In genomic region chr5:23789078-23789612, GRCm38 (mm10) we compare ENCODE assay signal across 11 mouse cellular contexts. TPM values are rescaled to one million over a fixed set of nuclear protein-coding genes. Genes with fewer than 3 reads are reported as not detected.
A peak's percentile ranks its signal among the peaks of the same experiment; 100 is the strongest.
DNase-seq lines count a peak whose midpoint lies in the region; ATAC-seq and TF ChIP-seq lines count a peak whose summit lies in the region.
"Had no signal": no experiment of that assay in that cellular context is flagged by ENCODE, and none has a peak within 500 bp of the region (broad histone marks: within the 10 kb centered on the region; RNA-seq: fewer than 3 reads in every experiment).

No protein-coding gene starts in this region.

- TF ChIP-seq CTCF in left cerebral cortex, adult 2 months (IDR thresholded peaks at IDR 0.05), result peak; percentile 1

- ATAC-seq in stomach, embryonic 16.5 days (ENCODE audit: insufficient read depth, low FRiP score), result peak; percentile 48; the same call in 1 of the 2 replicates
- no peak for ATAC-seq in erythroid progenitor cell, adult 5-6 weeks (replicated peaks; ENCODE audit: low FRiP score, poor library complexity, severe bottlenecking)

- H3K4me1 ChIP-seq in stomach, embryonic 16.5 days (ENCODE audit: control insufficient read depth, insufficient read depth, low read length), result peaks cover 6% of the 10 kb centered on the region

- H3K4me2 ChIP-seq in stomach, embryonic 16.5 days (ENCODE audit: low read depth, low read length), result no peak overlapping the region

- 80% methylated on average over 4 of the region's 4 CpGs for WGBS in stomach, embryonic 16.5 days

- no peak overlapping the region for H3K9ac ChIP-seq in stomach, embryonic 16.5 days (ENCODE audit: low read length)

- DNase-seq in left cerebral cortex, adult 2 months (ENCODE audit: extremely low spot score in 1 of 2, low spot score in 2 of 2), result no peak
- DNase-seq in left cerebral cortex, adult 11 months (ENCODE audit: low spot score), result no peak
- peak; percentile 98 for DNase-seq in MEL-GATA-1-ER (ENCODE audit: extremely low read depth, low read depth)
- peak; percentile 39 for DNase-seq in liver
- DNase-seq in gastrocnemius, postnatal 14 days, result no peak
- DNase-seq: cerebellum, postnatal 25 days; right cerebral cortex, adult 18-20 months had no signal

- H3K27me3 ChIP-seq in stomach, embryonic 16.5 days (ENCODE audit: control insufficient read depth, insufficient read depth, low read length), result no peaks in the 10 kb centered on the region
- H3K27me3 ChIP-seq: hindbrain, embryonic 15.5 days; limb, embryonic 12.5 days had no signal

- H3K9me3 ChIP-seq in stomach, embryonic 16.5 days (replicated peaks; ENCODE audit: control insufficient read depth, low read length), result no peaks in the 10 kb centered on the region
- H3K9me3 ChIP-seq: hindbrain, embryonic 15.5 days had no signal

- H3K4me3 ChIP-seq in left cerebral cortex, adult 2 months, result no peak overlapping the region
- no peak overlapping the region for H3K4me3 ChIP-seq in stomach, embryonic 16.5 days (replicated peaks; ENCODE audit: low read length)

- H3K27ac ChIP-seq in left cerebral cortex, adult 2 months, result no peak overlapping the region
- no peak overlapping the region; the same call in 1 of the 2 replicates for H3K27ac ChIP-seq in stomach, embryonic 16.5 days (ENCODE audit: low read length)
- H3K27ac ChIP-seq: hindbrain, embryonic 15.5 days; limb, embryonic 12.5 days had no signal

- intact Hi-C loops in left cerebral cortex, adult 2 months (cut with DNase I), result no loop called here
- intact Hi-C loops in gastrocnemius, postnatal 14 days (cut with DNase I; ENCODE audit: low total_unique reads), result no loop called here

- no peaks in the 10 kb centered on the region for H3K36me3 ChIP-seq in stomach, embryonic 16.5 days (ENCODE audit: control insufficient read depth, insufficient read depth, low read length)

RNA-seq across cellular contexts. Expression of gene Rint1, which starts 1.6 kb away (rescaled TPM):
- 10 to 100 TPM; 21.8 to 25.5 TPM for total RNA-seq in left cerebral cortex, adult 2 months (2021)
- 39.3 and 41.0 TPM in 2 replicates for polyA plus RNA-seq in stomach, embryonic 16.5 days (2015; fragmentation: Nextera tagmentation; extraction: Ambion mirVana)
- total RNA-seq in erythroid progenitor cell, adult 5-6 weeks (2015; ENCODE audit: low replicate concordance), result 24.7 and 24.9 TPM in 2 replicates
- 41.8 and 43.9 TPM in 2 replicates for total RNA-seq in erythroid progenitor cell, adult 5-6 weeks (2017; ENCODE audit: low replicate concordance)
- total RNA-seq in gastrocnemius, postnatal 14 days (2021), result 1 to 10 TPM; 7.1 to 8.0 TPM

RNA-seq across cellular contexts. Expression of gene Pus7, which starts 5.6 kb away (rescaled TPM):
- total RNA-seq in left cerebral cortex, adult 2 months (2021), result 10 to 100 TPM; 16.2 to 17.8 TPM
- 31.0 and 31.3 TPM in 2 replicates for polyA plus RNA-seq in stomach, embryonic 16.5 days (2015; fragmentation: Nextera tagmentation; extraction: Ambion mirVana)
- 8.0 and 28.1 TPM in 2 replicates for total RNA-seq in erythroid progenitor cell, adult 5-6 weeks (2015; ENCODE audit: low replicate concordance)
- total RNA-seq in erythroid progenitor cell, adult 5-6 weeks (2017; ENCODE audit: low replicate concordance), result 4.6 and 6.3 TPM in 2 replicates
- total RNA-seq in gastrocnemius, postnatal 14 days (2021), result 10 to 100 TPM in 1 of 2 experiments, 1 to 10 TPM in 1; 8.8 to 13.0 TPM

RNA-seq across cellular contexts. Expression of gene Tomm7, which starts 54.8 kb away (rescaled TPM):
- 10 to 100 TPM; 81.1 to 82.1 TPM for total RNA-seq in left cerebral cortex, adult 2 months (2021)
- polyA plus RNA-seq in stomach, embryonic 16.5 days (2015; fragmentation: Nextera tagmentation; extraction: Ambion mirVana), result 106 and 120 TPM in 2 replicates
- total RNA-seq in erythroid progenitor cell, adult 5-6 weeks (2015; ENCODE audit: low replicate concordance), result 18.4 and 40.7 TPM in 2 replicates
- total RNA-seq in erythroid progenitor cell, adult 5-6 weeks (2017; ENCODE audit: low replicate concordance), result 34.3 and 54.9 TPM in 2 replicates
- 10 to 100 TPM; 48.3 to 51.0 TPM for total RNA-seq in gastrocnemius, postnatal 14 days (2021)

Comparison
In these comparisons a context has a peak if more than half of its experiments do, and no peak if none do; other contexts are left out.
1. DNase-seq: peak in MEL-GATA-1-ER (single experiment) and liver (single experiment); none in left cerebral cortex, adult 2 months (0 of 2), left cerebral cortex, adult 11 months (single experiment) and gastrocnemius, postnatal 14 days (single experiment).